Mouse (Mus musculus) splenic B cell, adult 2 months (primary cell): ENCODE results near the gene Olfr251.
"Not testable (repeated sequence)": the region's sequence is repeated elsewhere in the genome, so short reads cannot be mapped to it uniquely, and the experiment has no call there.

ENCODE experiments used
- DNase-seq: peaks from one replicate; pipeline ENCODE4 v3.0.0-alpha.2; 2011; ENCODE audit warnings: low read depth, low spot score
- H3K27me3 ChIP-seq: 2 replicates; pipeline ENCODE4 v1.6.1; 2012; ENCODE audit warnings: mild to moderate bottlenecking, low read length, moderate library complexity, mixed read lengths; ENCODE audit not compliant: control insufficient read depth, poor library complexity, insufficient read depth, severe bottlenecking
- H3K36me3 ChIP-seq: 2 replicates; pipeline ENCODE4 v1.6.1; 2012; ENCODE audit warnings: mild to moderate bottlenecking, low read length, moderate library complexity, mixed read lengths; ENCODE audit not compliant: control insufficient read depth, poor library complexity, insufficient read depth, severe bottlenecking

The Olfr251 gene

DNA sequence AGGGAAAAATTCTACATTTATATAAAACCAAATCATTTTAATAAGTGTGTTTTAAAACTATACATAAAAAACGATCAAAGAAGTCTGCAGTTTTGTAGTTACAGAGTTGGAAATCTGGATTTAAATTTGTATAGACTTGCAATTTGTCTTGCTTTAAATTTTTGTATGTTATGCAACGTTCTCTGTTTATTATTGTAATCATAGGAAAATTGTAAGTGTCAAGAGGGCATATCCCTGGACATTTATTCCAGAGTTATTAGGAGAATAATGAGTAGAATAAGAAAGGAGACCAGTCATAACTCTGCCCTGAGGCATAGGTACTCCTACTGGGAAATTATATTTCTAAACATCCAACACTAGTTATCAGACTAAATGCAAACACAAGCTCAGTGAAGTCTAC is at the start of gene Olfr251:
Gene Olfr251, plus strand, starts transcription at position 301 of the 400 bp plus-strand sequence.
- no peak for DNase-seq
- no peaks in the 10 kb centered on the region for H3K36me3 ChIP-seq
- no peaks in the 10 kb centered on the region for H3K27me3 ChIP-seq

DNA sequence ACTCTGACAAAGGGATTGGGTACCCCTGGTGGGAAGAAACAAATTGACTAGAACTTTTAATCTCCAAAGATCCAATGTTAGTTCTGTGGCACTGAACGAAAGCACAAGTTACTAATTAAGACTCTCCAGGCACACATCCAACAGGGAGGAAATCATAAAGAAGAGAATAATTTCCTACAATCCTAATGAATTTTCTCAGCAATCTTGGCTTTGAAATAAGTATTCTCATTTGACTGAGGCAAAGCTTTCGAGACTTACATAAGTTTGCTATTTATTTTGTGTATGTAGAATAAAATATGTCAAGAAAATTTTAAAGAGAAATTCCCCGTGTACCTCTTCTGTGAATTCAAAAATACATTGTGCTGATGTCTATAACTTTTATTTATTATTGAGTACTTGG is 48.1 kb upstream of the Olfr251 start, which contains the start of gene Olfr25:
Gene Olfr25, plus strand, starts transcription at position 301 of the 400 bp plus-strand sequence.
- H3K27me3 ChIP-seq, result no peaks in the 10 kb centered on the region
- DNase-seq, result no peak
- H3K36me3 ChIP-seq, result no peaks in the 10 kb centered on the region

GRCm38 (mm10) chr9:38348111-38348510 is 28.8 kb upstream of the Olfr251 start, which contains the start of gene Olfr898:
TSS of gene Olfr898 (plus strand) at chr9:38348411.
- Histone ChIP-seq H3K27me3 (no peaks in the 10 kb centered on the region), H3K36me3 (no peaks in the 10 kb centered on the region)
- DNase-seq, result no peak

DNA sequence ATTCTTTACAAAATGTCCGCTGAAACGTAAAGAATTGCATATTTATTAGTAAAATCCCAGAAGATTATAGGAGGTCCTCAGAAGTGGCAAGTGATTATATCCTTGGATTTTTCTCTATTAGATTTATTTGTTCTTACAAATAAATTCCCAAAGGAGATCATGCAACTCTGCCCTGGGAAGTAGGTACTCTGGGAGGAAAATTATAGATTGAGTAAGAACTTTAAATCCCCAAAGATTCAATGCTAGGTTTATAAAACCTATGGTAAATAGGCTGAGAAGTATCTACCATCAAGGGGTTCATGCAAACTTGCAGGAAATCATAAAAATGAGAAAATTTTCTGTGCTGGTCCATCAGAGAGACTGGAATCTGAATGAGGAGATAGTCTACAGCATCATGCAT is 10.3 kb upstream of the Olfr251 start, which contains the start of gene Olfr250:
Gene Olfr250, plus strand, starts transcription at position 301 of the 400 bp plus-strand sequence.
- no peaks in the 10 kb centered on the region for H3K27me3 ChIP-seq
- H3K36me3 ChIP-seq, result no peaks in the 10 kb centered on the region
- DNase-seq, result no peak

GRCm38 (mm10) chr9:38401398-38401797 is 24.5 kb downstream of the Olfr251 start, which contains the start of gene Olfr147:
TSS of gene Olfr147 (plus strand) at chr9:38401698.
- Histone ChIP-seq H3K36me3 (no peaks in the 10 kb centered on the region), H3K27me3 (no peaks in the 10 kb centered on the region)
- DNase-seq, result no peak

- H3K36me3 ChIP-seq, H3K27me3 ChIP-seq, DNase-seq: not testable (repeated sequence)
These were observed 30.6 kb downstream of the Olfr251 start for GRCm38 (mm10) chr9:38407502-38407901.

DNA sequence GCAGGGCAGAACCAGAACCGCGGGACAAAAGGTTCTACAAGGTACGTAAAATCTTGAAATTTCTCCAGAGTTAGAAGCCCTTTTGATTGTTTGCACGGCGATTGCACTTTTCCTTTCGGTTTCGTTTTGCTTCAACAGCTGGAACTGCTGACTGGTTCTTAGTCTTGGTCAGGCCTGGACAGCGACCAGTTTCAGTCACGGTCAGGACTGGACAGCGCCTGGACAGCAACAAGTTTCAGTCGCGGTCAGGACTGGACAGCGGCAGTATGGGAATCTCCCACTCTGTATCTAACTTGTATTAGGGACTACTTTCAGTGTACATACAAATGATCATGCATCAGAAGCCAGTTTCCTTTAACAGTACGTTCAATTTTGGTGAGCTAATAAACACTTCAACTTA is 36.6 kb downstream of the Olfr251 start:
- not testable (repeated sequence) for DNase-seq, H3K36me3 ChIP-seq, H3K27me3 ChIP-seq

- Histone ChIP-seq H3K36me3 (no peaks in the 10 kb centered on the region), H3K27me3 (no peaks in the 10 kb centered on the region)
- DNase-seq, result no peak
These were observed 46.9 kb downstream of the Olfr251 start for GRCm38 (mm10) chr9:38423801-38424200.

DNA sequence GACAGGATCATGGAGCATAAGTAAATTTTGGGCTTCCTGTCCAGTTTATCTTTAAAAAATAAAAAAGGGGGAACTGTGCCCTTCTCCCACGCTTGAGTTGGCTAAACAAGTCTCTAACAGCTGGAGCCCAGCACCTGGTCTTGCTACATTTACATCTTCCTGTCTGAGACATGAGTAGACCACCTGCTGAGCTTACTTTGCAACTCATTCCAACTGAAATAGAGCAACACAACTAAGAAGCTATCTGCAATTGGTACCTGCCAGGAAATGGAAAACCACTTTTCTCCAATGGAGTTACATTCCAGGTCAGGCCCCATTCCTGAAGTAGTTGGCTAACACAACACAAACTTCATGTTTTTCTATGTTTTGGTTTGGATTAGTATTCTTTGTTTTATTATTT is 50.1 kb downstream of the Olfr251 start:
- DNase-seq, result no peak
- Histone ChIP-seq H3K27me3 (no peaks in the 10 kb centered on the region), H3K36me3 (no peaks in the 10 kb centered on the region)

- Histone ChIP-seq H3K27me3 (no peaks in the 10 kb centered on the region), H3K36me3 (no peaks in the 10 kb centered on the region)
- DNase-seq, result no peak
These were observed 52.3 kb downstream of the Olfr251 start, which contains the start of gene Olfr901 for GRCm38 (mm10) chr9:38429155-38429554. TSS of gene Olfr901 (plus strand) at chr9:38429455.
